Mouse (Mus musculus) T-helper 17 cell (primary cell): ENCODE measurements around the gene Yju2.

ENCODE experiments used
- in situ Hi-C, 2 experiments: fragments of 300-600 bp; cut with MboI, MseI; formaldehyde crosslinking; loops; 1 replicate in 1 of 2; 2 replicates in 1 of 2; pipeline ENCODE4 v1.15.1; 2025; ENCODE audit warnings: high pct_unique_total_duplicates in 2 of 2

The Yju2 gene

DNA sequence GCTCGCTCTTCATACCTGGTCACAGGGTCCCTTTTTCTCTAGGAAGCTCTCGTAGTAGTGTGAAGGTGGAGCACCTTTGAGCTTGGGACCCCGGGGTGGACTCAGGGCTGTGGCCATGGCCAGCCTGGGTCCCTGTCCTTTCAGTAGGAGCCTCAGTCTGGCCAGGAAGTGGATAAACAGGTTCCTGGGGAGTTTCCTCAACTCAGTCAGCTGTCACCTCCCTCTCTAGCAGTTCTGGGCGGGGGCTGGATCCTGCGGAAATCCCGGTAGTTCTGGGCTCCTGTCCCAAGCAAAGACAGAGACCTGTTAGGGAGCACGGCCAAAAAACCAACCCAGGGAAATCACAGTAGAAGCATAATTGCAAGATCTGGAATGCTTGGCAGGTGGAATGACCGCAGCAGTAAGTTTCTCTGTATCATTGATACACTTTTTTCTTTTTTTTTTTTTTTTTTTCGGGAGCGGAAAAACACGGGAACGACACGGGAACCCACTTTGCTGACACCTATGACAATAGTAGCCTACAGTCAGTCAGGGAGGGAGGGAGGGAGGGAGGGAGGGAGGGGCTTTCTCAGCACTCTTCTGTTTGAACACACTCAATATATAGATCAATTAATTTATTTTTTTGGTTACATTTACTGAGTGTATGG is 46.6 kb downstream of the Yju2 start, which contains the start of the genes Stap2 and Mpnd:
TSS of gene Stap2 (minus strand) at position 170 of the 647 bp plus-strand sequence.
TSS of gene Mpnd (plus strand) at position 297 of the 647 bp plus-strand sequence.
- in situ Hi-C loops: loop anchor here (5.0 kb wide), 2 partner anchors 1387 to 1863 kb away; no protein-coding TSS in a partner anchor

- in situ Hi-C loops: loop anchor here (5.0 kb wide), 2 partner anchors 1385 to 1865 kb away; no protein-coding TSS in a partner anchor
Measured at GRCm38 (mm10) chr17:56006956-56007355, 48.1 kb downstream of the Yju2 start.

- in situ Hi-C loops: loop anchor here (5.0 kb wide), 2 partner anchors 1385 to 1865 kb away; no protein-coding TSS in a partner anchor
Measured at GRCm38 (mm10) chr17:56007444-56008355, 48.8 kb downstream of the Yju2 start.

- in situ Hi-C loops: loop anchor here (5.0 kb wide), 2 partner anchors 1384 to 1866 kb away; no protein-coding TSS in a partner anchor
Measured at GRCm38 (mm10) chr17:56008356-56009087, 49.6 kb downstream of the Yju2 start.

DNA sequence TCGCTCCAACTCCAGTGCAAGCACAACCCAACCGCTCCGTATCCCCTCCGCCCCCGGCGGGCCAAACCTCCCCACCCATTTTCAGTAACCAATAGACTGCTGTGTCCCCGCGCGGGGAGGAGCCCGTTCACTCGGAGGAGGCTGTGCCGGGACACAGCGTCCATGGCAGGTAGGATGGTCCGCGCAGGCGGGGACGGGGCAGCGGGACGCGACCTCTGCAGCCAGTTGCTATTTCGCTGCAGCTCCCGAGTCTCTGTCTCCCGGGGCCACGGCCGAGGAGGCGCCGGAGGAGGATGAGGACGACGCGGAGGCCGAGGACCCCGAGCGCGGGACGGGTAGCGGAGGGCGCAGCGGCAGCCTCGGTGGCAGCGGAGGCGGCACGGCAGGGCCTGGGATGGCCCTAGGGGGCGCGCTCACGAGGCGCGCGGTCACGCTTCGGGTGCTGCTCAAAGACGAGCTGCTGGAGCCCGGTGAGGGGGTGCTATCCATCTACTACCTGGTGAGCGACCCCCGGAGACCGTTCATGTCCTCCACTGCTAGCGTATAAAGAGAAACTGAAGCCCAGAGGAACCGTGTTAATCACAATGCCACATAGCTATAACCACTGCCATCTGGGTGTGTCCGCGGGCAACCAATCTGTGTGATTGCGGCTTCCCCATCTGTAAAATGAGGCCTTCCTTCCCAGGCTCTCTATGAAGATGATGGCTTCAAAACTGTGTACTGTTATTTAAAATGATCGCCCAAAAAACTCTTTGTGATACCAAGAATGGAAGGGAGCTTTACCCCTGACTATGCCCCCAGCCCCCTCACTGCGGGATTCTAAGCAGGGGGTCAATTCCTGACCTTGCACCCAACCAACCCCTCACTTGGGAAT is 50.4 kb downstream of the Yju2 start:
- in situ Hi-C loops: loop anchor here (5.0 kb wide), 2 partner anchors 1383 to 1867 kb away; no protein-coding TSS in a partner anchor

GRCm38 (mm10) chr17:56009962-56010240 is 51.0 kb downstream of the Yju2 start:
- in situ Hi-C loops: loop anchor here (5.0 to 10.0 kb wide), 3 partner anchors 45 to 1868 kb away; no protein-coding TSS in a partner anchor

- in situ Hi-C loops: loop anchor here in 1 of 2 experiments (10.0 kb wide), 1 partner anchor 45 kb away; no protein-coding TSS in a partner anchor
Measured at GRCm38 (mm10) chr17:56010255-56010654, 51.4 kb downstream of the Yju2 start.

DNA sequence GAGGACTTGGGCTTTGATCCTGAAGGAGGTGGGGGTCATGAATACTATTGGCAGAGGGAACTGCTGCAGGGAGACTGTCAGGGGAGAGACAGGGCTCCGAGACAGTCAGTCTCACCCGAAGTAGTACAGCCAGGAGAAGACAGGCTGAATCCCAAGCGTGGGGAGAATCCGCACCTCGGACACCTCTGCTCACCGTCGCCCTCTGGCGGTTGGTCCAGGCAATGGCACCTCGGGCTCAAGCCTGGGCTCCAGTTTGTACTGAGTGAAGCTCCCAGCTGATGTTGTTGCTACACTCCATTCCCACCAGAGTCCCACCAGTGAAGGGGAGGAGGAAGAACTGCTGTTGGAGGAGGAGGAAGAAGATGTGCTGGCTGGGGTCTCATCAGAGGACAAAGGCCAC is 51.8 kb downstream of the Yju2 start:
- in situ Hi-C loops: loop anchor here in 1 of 2 experiments (10.0 kb wide), 1 partner anchor 46 kb away; no protein-coding TSS in a partner anchor

DNA sequence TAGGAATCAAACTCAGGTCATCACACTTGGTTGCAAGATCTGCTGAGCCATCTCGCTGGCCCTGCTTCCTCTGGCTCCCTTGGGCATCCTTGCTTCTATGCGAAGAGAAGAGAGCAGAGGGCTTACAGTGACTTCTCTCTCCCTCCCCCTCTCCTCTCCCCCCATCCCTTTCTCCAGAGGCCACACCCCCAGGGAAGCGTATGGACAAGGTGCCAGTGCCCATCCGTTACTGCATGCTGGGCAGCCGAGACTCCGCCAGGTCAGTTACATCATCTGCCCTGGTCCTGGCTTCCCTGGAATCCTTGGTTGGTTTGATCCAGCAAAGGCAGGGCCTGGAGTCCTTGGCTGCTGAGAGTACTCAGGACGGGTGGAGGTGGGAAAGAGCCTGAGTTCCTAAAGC is 52.5 kb downstream of the Yju2 start:
- in situ Hi-C loops: loop anchor here in 1 of 2 experiments (10.0 kb wide), 1 partner anchor 47 kb away; no protein-coding TSS in a partner anchor

DNA sequence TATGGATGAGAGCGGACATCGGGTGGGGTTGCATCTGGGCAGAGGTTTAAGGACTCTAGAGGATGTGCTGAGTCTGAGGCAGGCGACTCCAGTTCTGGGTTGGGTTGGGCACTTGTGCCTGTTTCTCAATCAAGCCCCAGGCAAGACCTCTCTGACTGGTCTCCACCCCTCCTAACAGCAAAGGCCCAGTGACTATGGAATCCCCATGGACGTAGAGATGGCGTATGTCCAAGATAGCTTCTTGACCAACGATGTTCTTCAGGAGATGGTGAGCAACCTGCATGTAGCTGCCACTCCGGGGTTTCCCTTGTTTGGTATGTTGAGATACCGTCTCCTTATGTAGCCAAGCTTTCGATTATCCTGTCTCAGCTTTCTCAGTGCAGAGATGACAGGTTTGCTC is 56.4 kb downstream of the Yju2 start:
- in situ Hi-C loops: loop anchor here in 1 of 2 experiments (10.0 kb wide), 1 partner anchor 50 kb away; no protein-coding TSS in a partner anchor

GRCm38 (mm10) chr17:56016382-56016781 is 57.5 kb downstream of the Yju2 start:
- in situ Hi-C loops: loop anchor here in 1 of 2 experiments (10.0 kb wide), 1 partner anchor 52 kb away; no protein-coding TSS in a partner anchor

GRCm38 (mm10) chr17:56016793-56017785 is 58.2 kb downstream of the Yju2 start:
- in situ Hi-C loops: loop anchor here in 1 of 2 experiments (10.0 kb wide), 1 partner anchor 52 kb away; no protein-coding TSS in a partner anchor

DNA sequence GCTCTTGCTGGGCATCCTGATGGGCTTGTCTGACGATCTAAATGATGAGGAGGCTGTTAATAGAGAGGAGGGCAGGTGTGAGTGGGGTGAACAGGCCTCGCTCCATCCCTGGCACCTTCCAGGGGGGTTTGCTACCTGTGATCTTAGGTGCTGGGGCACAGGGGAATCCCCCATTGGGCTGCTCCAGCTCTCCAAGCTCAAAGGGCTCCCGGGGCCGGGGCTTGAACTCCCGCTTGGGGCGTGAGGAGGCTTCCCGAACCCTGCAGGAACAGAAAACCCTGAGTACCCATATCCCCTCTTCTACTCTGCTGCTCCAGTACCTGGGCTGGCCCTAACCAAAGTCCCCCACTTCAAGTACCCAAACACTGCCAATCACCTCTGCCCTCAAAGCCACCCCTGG is 58.9 kb downstream of the Yju2 start:
- in situ Hi-C loops: loop anchor here in 1 of 2 experiments (10.0 kb wide), 1 partner anchor 53 kb away; no protein-coding TSS in a partner anchor
